Mouse (Mus musculus) brain, adult 2 months (tissue): ENCODE results near the gene Gm45062.

ENCODE experiments used
- DNase-seq: peaks from one replicate; pipeline ENCODE4 v3.0.0; 2011; ENCODE audit warnings: low read depth, low spot score

Gm45062 gene

GRCm38 (mm10) chr6:8259004-8259666 lies at the start of gene Gm45062, which contains the start of the genes Rpa3 and Umad1:
Gene Gm45062, plus strand, starts transcription at chr6:8259450.
Gene Rpa3, minus strand, starts transcription at chr6:8259173.
Gene Umad1, plus strand, starts transcription at chr6:8259288.
- peak; percentile 100 for DNase-seq

DNA sequence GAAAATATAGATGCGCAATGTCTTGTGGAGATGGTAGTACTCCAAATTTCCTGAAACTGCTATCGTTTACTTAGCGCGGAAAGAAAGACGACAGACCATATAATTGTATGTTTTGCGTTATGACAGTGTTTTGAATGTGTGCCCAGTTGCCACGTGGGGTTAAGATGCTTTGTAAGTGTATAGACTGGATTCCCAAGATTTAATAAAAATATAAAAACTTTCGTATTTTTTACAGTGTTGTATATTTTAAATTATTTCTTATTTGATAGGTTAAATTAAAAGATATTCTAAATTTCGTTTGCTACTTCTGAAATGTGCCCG lies 49.4 kb upstream of the Gm45062 start:
- no peak for DNase-seq

GRCm38 (mm10) chr6:8210661-8211060 lies 48.6 kb upstream of the Gm45062 start:
- no peak for DNase-seq

GRCm38 (mm10) chr6:8227035-8227434 lies 32.2 kb upstream of the Gm45062 start:
- DNase-seq = peak; percentile 56

- DNase-seq = peak; percentile 54
Observed at GRCm38 (mm10) chr6:8228596-8228995, 30.7 kb upstream of the Gm45062 start.

DNA sequence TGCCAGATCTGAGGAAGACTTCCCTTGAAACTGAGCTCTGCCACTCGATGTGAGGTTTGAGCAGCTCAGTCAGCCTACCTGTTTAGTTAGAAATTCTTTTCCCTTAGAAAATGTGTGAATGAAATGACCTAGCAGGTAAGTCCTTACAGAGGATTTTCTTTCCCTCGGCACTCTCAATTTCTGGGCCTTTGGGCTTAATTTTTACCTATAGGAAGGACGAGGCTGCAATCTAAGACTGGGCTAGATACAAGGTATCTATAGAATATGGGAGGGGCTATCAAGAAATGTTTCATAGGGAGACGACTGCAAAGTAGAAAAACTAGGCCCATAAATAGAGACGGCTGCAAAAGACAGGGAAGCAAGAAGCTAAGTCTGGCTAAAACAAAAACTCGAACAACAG lies 934 bp upstream of the Gm45062 start:
- no peak for DNase-seq

DNA sequence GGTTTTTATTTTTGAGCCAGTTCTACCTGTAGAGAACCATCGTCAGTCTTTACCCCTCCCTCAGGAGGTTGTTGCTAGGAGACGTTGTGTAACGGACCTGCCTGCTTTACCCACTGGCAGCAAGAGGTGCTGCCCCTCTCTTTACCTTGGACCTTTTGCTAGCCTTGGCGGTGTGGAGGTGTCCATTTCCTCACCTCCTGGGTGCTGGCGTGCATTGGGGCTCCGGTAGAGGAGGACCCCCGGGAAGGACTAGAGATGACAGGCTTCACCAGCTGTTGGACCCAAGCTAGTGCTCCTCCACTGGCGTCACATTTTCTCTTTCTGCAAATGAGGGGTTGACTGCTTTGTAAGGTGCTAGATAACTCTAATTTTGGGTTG lies 406 bp downstream of the Gm45062 start:
- no peak for DNase-seq

- no peak for DNase-seq
Observed at GRCm38 (mm10) chr6:8271047-8271446, 11.8 kb downstream of the Gm45062 start.

GRCm38 (mm10) chr6:8274387-8275054 lies 15.3 kb downstream of the Gm45062 start:
- DNase-seq = peak; percentile 65

DNA sequence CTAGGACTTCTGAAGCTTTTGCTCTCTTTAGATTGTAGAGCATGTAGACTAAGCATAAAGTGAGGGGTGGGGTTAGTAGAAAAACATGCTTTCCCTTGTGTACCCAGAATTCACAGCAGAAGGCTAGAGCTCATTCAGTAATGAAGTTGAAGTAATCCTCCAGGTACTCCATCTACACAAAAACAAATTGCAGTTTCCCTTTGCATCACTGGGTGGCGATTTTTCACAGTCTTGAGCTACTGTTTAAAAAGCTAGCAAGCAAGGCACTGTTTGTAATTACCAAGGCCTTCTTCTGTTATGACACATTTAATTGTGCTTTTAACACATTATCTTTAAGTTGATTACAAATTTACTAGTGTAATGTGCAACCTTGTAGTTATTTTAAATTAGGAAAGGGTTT lies 15.8 kb downstream of the Gm45062 start:
- peak; percentile 93 for DNase-seq

DNA sequence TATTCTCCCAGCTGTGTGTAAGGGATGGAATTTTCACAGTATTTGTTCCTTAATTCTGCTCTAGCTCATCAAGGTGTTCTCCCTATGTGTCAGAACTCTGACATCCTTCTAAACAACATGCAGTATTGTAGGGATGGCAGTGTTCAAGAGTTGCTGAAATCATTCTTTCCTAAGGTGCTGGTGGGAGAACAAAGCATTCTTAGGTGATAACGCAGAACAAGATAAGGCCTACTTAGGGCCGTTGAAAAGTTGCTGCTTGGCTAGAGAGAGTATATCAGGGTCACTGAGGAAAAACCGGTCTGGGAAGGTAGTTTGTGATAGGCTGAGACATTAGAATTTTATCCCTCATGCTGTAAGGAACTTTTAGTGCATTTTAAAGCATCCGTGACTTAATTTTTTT lies 17.2 kb downstream of the Gm45062 start:
- no peak for DNase-seq

- DNase-seq = no peak
Observed at GRCm38 (mm10) chr6:8278426-8279002, 19.3 kb downstream of the Gm45062 start.

DNA sequence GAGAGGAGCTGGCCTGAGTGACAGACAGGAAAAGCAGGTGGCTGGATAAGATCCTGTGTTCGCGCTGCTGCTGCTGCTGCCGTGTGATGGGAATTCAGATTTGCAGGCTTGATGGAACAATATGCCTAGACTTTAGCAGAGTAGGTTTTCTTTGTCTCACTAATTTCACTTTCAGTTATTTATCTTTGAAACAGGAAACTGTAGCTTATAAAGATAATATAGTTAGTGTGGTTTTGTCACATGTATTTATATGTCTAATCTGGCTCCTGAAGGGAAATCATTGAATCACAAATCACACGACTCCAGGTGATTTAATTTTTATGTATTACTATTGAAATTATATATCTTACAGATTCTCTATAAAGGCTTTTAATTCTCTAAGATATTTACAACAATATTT lies 24.0 kb downstream of the Gm45062 start:
- DNase-seq = no peak

GRCm38 (mm10) chr6:8285401-8285960 lies 26.2 kb downstream of the Gm45062 start:
- peak; percentile 42 for DNase-seq

- DNase-seq = no peak
Observed at GRCm38 (mm10) chr6:8286146-8286545, 26.9 kb downstream of the Gm45062 start.

DNA sequence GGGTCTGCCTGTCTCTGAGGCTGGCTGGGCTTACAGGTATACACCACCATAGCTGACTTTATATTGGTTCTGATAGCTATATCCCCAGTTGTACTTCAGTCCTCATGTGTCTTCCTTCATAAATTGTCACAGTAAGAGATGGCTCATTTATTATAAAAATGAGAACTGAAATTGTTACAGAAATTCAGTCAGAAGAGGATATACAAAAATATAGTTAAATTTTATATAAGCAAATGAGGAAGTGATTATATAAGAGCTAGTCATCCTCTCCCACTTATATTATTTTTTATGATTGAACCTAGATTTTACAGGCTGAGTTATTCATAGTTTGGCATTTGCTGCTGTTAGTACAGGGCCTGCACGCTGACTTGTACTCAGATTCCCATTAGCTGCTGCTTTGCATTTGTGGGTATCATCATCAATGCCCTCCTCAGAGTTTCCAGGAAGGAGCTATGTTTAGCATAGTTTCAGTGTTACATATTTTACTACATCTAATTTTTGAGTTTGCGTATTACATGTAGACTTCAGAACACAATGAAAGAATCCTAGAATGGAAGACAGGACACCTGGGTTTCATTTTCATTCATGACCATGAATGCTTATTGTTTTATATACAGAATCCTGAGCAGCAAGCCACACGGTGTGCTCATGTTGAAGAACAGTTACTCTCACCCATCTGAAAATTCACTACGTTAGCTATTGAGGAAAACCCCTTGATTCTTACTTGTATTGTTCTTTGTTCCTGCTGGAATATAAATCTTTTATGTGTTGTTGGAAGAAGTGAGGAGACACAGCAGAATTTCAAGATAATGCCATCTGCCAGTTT lies 29.7 kb downstream of the Gm45062 start:
- DNase-seq = peak; percentile 55

DNA sequence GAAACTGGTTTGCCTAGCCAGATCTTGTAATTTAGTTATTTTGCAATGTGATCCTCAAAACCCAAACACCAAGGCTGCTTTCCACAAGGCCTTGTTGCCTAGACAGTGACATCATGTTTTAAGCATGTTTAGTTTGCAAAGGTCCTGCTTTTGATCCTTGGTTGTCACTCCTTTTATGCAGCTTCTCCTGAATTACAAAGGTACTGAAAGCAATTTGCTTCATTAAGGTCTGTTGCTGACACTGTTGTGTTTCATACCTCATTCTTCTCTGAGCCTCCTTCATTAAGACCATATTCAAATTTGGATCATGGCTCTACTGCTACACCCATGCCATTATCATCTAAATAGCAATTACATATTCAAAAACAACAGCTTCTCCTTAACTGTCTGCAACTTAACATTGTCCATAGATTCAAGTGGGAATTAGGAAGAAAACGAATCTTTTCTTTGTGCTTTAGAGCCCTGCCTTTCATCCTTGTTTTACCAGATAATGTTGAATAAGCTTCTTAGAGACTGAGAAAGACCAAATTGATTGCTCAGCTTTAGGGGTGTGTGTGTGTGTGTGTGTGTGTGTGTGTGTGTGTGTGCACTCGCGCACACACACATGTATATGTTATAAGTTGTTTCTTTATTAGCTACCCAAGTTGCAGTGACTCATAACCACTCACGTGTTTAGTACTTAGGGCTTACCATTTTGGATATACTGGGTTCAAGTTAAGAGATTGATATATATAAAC lies 35.0 kb downstream of the Gm45062 start:
- DNase-seq = no peak

DNA sequence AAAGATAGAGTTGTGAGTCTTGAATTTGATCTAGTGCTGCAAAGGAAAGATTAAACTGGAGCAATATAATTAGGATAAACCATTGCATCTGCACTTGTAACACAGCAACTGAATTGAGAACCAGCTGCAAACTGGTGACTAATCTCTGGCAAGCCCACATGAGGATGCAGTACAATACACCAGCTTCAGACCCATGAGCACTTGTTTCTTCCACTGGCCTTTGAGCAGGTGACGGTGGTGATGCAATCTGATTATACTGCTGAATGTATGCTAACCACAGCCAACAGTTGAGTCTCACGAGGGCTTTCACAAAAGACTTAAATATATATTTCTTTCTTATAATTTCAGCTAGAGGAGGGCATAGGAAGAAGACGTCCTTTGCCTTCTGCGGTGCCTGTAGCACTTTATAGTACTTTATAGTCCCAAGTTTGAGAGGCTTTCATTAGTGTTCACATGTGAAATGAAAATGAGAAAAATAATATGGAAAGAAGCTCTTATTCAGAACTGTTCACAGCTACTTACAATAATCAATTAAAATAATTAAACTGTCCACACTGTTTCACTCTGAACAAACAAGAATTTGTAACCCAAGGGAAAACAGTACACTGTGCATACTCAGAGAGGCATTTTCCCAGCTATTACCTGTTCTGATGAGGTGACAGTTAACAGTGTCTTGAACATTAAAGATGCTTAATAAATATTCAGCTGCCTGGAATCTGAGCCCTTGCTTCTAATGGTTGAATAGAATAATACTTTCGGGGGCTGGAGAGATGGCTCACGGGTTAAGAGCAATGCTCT lies 40.0 kb downstream of the Gm45062 start:
- DNase-seq = peak; percentile 89

GRCm38 (mm10) chr6:8307878-8308775 lies 48.9 kb downstream of the Gm45062 start:
- peak; percentile 23 for DNase-seq
